Mouse (Mus musculus) neural tube, embryonic 15.5 days (tissue): ENCODE data around the gene Nuak2. TPM values are rescaled to one million over a fixed set of nuclear protein-coding genes. Genes with fewer than 3 reads are reported as not detected.
"Not testable (repeated sequence)": the region's sequence is repeated elsewhere in the genome, so short reads cannot be mapped to it uniquely, and the experiment has no call there.

Source experiments
- ATAC-seq: fragments of 200-750 bp; cut with Nextera tagmentation; 2 replicates; pipeline ENCODE4 v1.8.0; 2017; ENCODE audit warnings: mild to moderate bottlenecking, moderate TSS enrichment, moderate library complexity; ENCODE audit not compliant: low FRiP score
- H3K27ac ChIP-seq: fragments of 300-500 bp; sonication (generic); replicated peaks from 2 replicates; pipeline ENCODE4 v1.5.1; 2015; ENCODE audit warnings: mild to moderate bottlenecking, inconsistent platforms
- H3K27me3 ChIP-seq: fragments of 300-500 bp; sonication (generic); replicated peaks from 2 replicates; pipeline ENCODE4 v1.6.1; 2015; ENCODE audit warnings: inconsistent platforms
- H3K36me3 ChIP-seq: fragments of 300-500 bp; sonication (generic); 2 replicates; pipeline ENCODE4 v1.6.1; 2015; ENCODE audit warnings: inconsistent platforms
- H3K4me1 ChIP-seq: fragments of 300-500 bp; sonication (generic); 2 replicates; pipeline ENCODE4 v1.6.1; 2015; ENCODE audit warnings: inconsistent platforms
- H3K4me2 ChIP-seq: fragments of 300-500 bp; sonication (generic); 2 replicates; pipeline ENCODE4 v1.6.1; 2015; ENCODE audit warnings: inconsistent platforms, mild to moderate bottlenecking, moderate library complexity
- H3K4me3 ChIP-seq: fragments of 300-500 bp; sonication (generic); replicated peaks from 2 replicates; pipeline ENCODE4 v1.5.1; 2015; ENCODE audit warnings: mild to moderate bottlenecking, inconsistent platforms
- H3K9ac ChIP-seq: fragments of 300-500 bp; sonication (generic); replicated peaks from 2 replicates; pipeline ENCODE4 v1.6.1; 2015; ENCODE audit warnings: mild to moderate bottlenecking, inconsistent platforms
- H3K9me3 ChIP-seq: fragments of 300-500 bp; sonication (generic); replicated peaks from 2 replicates; pipeline ENCODE4 v1.6.1; 2016; ENCODE audit warnings: inconsistent platforms
- WGBS: fragments of 180-500 bp; shearing (Covaris S2); methylation state at CpG from one replicate; pipeline ENCODE4 v1.1.7; 2015; ENCODE audit warnings: mixed read lengths; 5-methylcytosine and 5-hydroxymethylcytosine counted together
- polyA plus RNA-seq: library from polyadenylated mRNA; unstranded; fragments of >200 nt; fragmentation: Nextera tagmentation; extraction: Ambion mirVana; gene quantifications from 2 replicates; pipeline ENCODE4 v1.2.1, GENCODE M21; 2015

The Nuak2 gene
- polyA plus RNA-seq, 1 experiment from 2014 or later: 7.1 TPM

- ATAC-seq: no peak
- H3K4me1 ChIP-seq: no peaks in the 10 kb centered on the region
- H3K9ac ChIP-seq: no peak overlapping the region
- no peak overlapping the region for H3K4me2 ChIP-seq
- no peaks in the 10 kb centered on the region for H3K9me3 ChIP-seq
- H3K36me3 ChIP-seq: no peaks in the 10 kb centered on the region
- 78% methylated on average over 4 of the region's 4 CpGs for WGBS
- no peaks in the 10 kb centered on the region for H3K27me3 ChIP-seq
- H3K27ac ChIP-seq: no peak overlapping the region
- no peak overlapping the region for H3K4me3 ChIP-seq
Observed at GRCm38 (mm10) chr1:132345514-132345913, 29.6 kb downstream of the Nuak2 start.

- 91% methylated on average over 12 of the region's 12 CpGs for WGBS
- Histone ChIP-seq H3K27me3 (no peaks in the 10 kb centered on the region), H3K9ac (no peak overlapping the region), H3K4me1 (no peaks in the 10 kb centered on the region), H3K9me3 (no peaks in the 10 kb centered on the region), H3K36me3 (no peaks in the 10 kb centered on the region), H3K27ac (no peak overlapping the region), H3K4me2 (no peak overlapping the region), H3K4me3 (no peak overlapping the region)
- ATAC-seq: no peak
Observed at GRCm38 (mm10) chr1:132346134-132346851, 30.4 kb downstream of the Nuak2 start.

GRCm38 (mm10) chr1:132346951-132347350 is 31.0 kb downstream of the Nuak2 start:
- H3K27ac ChIP-seq: no peak overlapping the region
- H3K4me2 ChIP-seq: no peak overlapping the region
- H3K27me3 ChIP-seq: no peaks in the 10 kb centered on the region
- H3K9me3 ChIP-seq: no peaks in the 10 kb centered on the region
- H3K4me1 ChIP-seq: no peaks in the 10 kb centered on the region
- no peak for ATAC-seq
- H3K36me3 ChIP-seq: no peaks in the 10 kb centered on the region
- H3K9ac ChIP-seq: no peak overlapping the region
- H3K4me3 ChIP-seq: no peak overlapping the region

- H3K4me2 ChIP-seq: no peak overlapping the region
- ATAC-seq: no peak
- no peaks in the 10 kb centered on the region for H3K9me3 ChIP-seq
- H3K9ac ChIP-seq: no peak overlapping the region
- H3K4me3 ChIP-seq: no peak overlapping the region
- no peaks in the 10 kb centered on the region for H3K27me3 ChIP-seq
- H3K4me1 ChIP-seq: no peaks in the 10 kb centered on the region
- H3K27ac ChIP-seq: no peak overlapping the region
- 89% methylated on average over 5 of the region's 5 CpGs for WGBS
- no peaks in the 10 kb centered on the region for H3K36me3 ChIP-seq
Observed at GRCm38 (mm10) chr1:132348401-132348800, 32.5 kb downstream of the Nuak2 start.

DNA sequence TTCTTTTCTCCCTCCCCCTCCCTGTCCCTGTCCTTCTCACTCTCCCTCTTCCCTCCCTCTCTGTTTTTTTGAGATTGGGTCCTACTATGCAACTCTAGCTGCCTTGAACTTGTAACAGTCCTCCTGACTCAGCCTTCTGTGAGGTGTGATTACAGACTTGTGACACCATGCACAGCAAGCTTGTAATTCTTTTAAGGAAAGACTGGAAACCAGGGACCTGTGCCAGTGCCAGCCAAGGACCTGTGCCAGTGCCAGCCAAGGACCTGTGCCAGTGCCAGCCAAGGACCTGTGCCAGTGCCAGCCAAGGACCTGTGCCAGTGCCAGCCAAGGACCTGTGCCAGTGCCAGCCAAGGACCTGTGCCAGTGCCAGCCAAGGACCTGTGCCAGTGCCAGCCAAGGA is 33.1 kb downstream of the Nuak2 start:
- ATAC-seq, H3K27ac ChIP-seq, H3K4me3 ChIP-seq, H3K9me3 ChIP-seq, H3K4me2 ChIP-seq, H3K9ac ChIP-seq, H3K36me3 ChIP-seq, H3K27me3 ChIP-seq, H3K4me1 ChIP-seq: not testable (repeated sequence)

GRCm38 (mm10) chr1:132349601-132350000 is 33.7 kb downstream of the Nuak2 start:
- not testable (repeated sequence) for H3K4me1 ChIP-seq, H3K27me3 ChIP-seq, H3K9ac ChIP-seq, H3K4me2 ChIP-seq, H3K27ac ChIP-seq, H3K9me3 ChIP-seq, H3K36me3 ChIP-seq, H3K4me3 ChIP-seq, ATAC-seq
- WGBS: 90% methylated on average over 3 of the region's 3 CpGs

DNA sequence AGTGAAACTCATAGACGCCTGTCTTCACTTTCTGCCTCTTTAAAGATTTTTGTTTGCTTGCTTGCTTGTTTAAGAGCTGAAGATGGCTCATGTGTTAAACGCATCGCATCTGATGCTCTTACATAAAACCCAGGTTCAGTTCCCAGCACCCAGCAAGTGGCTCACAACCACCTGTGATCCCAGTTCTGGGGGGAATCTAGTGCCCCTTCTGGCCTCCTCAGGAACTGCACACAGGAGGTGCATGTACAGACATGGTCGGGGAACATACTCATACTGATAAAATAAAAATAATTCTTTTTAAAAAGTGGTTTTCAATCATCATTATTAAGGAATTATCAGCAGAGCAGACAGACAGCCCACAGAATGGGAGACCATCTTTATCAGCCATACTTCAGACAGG is 35.1 kb downstream of the Nuak2 start:
- no peaks in the 10 kb centered on the region for H3K36me3 ChIP-seq
- H3K9ac ChIP-seq: no peak overlapping the region
- H3K9me3 ChIP-seq: no peaks in the 10 kb centered on the region
- no peak overlapping the region for H3K27ac ChIP-seq
- peaks cover 8% of the 10 kb centered on the region for H3K4me1 ChIP-seq
- 98% methylated on average over 4 of the region's 4 CpGs for WGBS
- no peaks in the 10 kb centered on the region for H3K27me3 ChIP-seq
- no peak overlapping the region for H3K4me3 ChIP-seq
- ATAC-seq: no peak
- H3K4me2 ChIP-seq: no peak overlapping the region

DNA sequence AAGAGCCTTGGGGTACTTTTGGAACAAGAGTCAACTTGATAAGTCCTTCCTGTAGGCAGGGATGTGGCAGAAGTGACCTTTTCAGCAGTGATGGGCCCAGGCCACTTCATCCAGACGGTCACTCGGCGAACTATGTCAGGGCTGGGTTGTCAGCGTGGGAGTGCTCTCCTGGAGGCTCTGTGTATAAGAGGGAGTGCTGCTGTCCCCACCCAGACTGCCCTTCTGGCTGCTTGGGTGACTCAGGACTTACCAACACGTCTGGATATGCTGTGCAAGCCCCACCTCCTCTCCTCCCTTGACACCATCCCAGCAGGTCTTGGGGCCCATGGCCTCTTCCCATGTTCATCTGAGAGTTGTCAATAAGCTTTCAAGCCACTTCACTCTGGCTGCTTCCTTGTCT is 37.5 kb downstream of the Nuak2 start:
- Histone ChIP-seq H3K4me3 (no peak overlapping the region), H3K9me3 (no peaks in the 10 kb centered on the region), H3K4me2 (no peak overlapping the region), H3K4me1 (peaks cover 11% of the 10 kb centered on the region), H3K9ac (no peak overlapping the region), H3K27ac (no peak overlapping the region), H3K27me3 (no peaks in the 10 kb centered on the region), H3K36me3 (peaks cover 13% of the 10 kb centered on the region)
- WGBS: 83% methylated on average over 5 of the region's 5 CpGs
- ATAC-seq: no peak

- Histone ChIP-seq H3K9me3 (no peaks in the 10 kb centered on the region), H3K27me3 (no peaks in the 10 kb centered on the region), H3K4me1 (peaks cover 11% of the 10 kb centered on the region), H3K4me2 (no peak overlapping the region), H3K27ac (no peak overlapping the region), H3K36me3 (peaks cover 21% of the 10 kb centered on the region), H3K9ac (no peak overlapping the region), H3K4me3 (no peak overlapping the region)
- ATAC-seq: no peak
- 82% methylated on average over 9 of the region's 9 CpGs for WGBS
Observed at GRCm38 (mm10) chr1:132354234-132354633, 38.3 kb downstream of the Nuak2 start.

- Histone ChIP-seq H3K4me1 (peaks cover 11% of the 10 kb centered on the region), H3K9ac (no peak overlapping the region), H3K4me2 (no peak overlapping the region), H3K27me3 (no peaks in the 10 kb centered on the region), H3K4me3 (no peak overlapping the region), H3K36me3 (peaks cover 29% of the 10 kb centered on the region), H3K27ac (peak overlapping the region; percentile 60; the same call in 1 of the 2 replicates), H3K9me3 (no peaks in the 10 kb centered on the region)
- 52% methylated on average over 6 of the region's 6 CpGs for WGBS
- ATAC-seq: no peak
Observed at GRCm38 (mm10) chr1:132355162-132355601, 39.3 kb downstream of the Nuak2 start.

- no peak overlapping the region for H3K4me3 ChIP-seq
- H3K27me3 ChIP-seq: no peaks in the 10 kb centered on the region
- peak overlapping the region; percentile 60 for H3K27ac ChIP-seq
- H3K4me1 ChIP-seq: peaks cover 11% of the 10 kb centered on the region
- peaks cover 36% of the 10 kb centered on the region for H3K36me3 ChIP-seq
- peak; percentile 70 for ATAC-seq
- no peak overlapping the region for H3K9ac ChIP-seq
- WGBS: 0% methylated on average over 3 of the region's 3 CpGs
- H3K4me2 ChIP-seq: no peak overlapping the region
- H3K9me3 ChIP-seq: no peaks in the 10 kb centered on the region
Observed at GRCm38 (mm10) chr1:132355841-132356242, 39.9 kb downstream of the Nuak2 start.

DNA sequence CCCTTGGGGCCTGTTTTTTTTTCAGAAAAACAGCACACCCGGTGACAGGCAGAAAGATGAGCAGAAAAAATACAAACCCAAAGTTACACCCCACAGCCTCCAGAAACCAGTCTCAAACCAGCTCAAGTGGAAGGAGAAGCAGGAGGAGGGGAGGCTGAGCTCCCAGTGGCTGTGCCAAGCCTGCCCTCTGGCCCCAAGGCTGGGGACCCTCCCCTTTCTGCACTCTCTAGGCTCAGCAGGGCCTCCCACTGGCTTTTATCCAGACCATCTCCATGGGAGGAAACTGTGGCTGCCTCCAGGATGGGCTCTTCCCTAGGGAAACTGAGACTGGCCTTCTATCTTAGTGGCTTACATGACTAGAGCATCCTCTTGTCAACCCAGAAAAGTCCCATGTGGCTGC is 40.9 kb downstream of the Nuak2 start:
- Histone ChIP-seq H3K4me2 (no peak overlapping the region), H3K36me3 (peaks cover 43% of the 10 kb centered on the region), H3K4me3 (no peak overlapping the region), H3K9me3 (no peaks in the 10 kb centered on the region), H3K9ac (no peak overlapping the region), H3K27ac (no peak overlapping the region), H3K27me3 (no peaks in the 10 kb centered on the region), H3K4me1 (peaks cover 11% of the 10 kb centered on the region)
- WGBS: 57% methylated on average over 1 of the region's 1 CpGs
- no peak for ATAC-seq
